Mouse (Mus musculus) lung, postnatal 4 days (tissue): ENCODE results near the gene Mad2l2.

Experiments used
- DNase-seq, 2 experiments: peaks; one replicate each; pipeline ENCODE4 v3.0.0; 2021

Gene Mad2l2

DNA sequence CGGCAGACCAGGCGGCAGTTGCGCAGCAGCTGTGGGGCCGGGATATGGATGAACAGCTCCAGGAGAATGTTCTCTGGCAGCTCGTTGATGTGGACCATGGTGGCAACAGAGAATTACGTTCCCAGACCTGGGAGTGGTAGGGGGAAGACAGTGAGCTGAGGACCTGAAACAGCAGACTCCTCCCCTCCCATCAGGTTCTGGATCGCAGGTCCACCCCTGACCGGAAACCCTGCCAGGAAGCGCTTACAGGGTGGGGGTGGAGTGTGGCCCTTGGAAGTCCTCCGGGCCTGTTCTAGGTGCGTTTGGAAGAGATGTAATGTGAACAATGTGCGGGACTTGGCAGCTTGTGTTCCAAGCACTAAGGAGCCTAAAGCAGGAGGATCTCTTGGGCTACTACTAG, 19.4 kb downstream of the Mad2l2 start:
- DNase-seq = no peak

DNA sequence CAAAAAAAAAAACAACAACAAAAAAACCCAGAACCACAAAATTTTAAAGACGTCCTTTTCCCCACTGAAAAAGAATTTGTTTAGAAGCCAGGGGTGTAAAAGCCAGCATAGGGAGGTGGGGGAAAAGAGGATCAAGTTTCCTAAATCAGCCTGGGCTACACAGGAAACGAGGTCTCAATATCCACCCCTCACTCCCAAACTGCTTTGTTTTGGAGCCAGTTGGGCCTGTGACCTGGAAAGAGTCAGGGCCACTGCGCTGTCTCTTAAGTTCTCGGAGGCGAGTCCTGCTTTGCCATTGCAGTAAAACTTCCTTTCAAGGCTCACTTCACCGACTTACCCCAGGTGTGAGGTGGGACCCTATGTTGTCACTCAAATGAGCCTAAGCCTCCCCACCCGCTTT, 20.1 kb downstream of the Mad2l2 start:
- no peak for DNase-seq

DNA sequence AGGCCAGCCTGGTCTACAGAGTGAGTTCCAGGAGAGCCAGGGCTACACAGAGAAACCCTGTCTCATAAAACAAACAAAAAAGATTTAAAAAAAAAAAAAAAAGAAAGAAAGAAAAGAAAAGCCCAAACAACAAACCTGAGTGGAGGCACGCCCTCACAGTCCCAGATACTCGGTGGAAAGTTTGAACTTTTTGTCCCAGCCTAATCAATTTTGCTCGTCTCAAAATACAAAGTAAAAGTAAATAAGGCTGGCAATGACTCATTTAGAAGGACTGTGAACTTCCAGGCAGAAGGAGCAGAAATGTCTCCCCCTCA, 20.7 kb downstream of the Mad2l2 start:
- DNase-seq = no peak

DNA sequence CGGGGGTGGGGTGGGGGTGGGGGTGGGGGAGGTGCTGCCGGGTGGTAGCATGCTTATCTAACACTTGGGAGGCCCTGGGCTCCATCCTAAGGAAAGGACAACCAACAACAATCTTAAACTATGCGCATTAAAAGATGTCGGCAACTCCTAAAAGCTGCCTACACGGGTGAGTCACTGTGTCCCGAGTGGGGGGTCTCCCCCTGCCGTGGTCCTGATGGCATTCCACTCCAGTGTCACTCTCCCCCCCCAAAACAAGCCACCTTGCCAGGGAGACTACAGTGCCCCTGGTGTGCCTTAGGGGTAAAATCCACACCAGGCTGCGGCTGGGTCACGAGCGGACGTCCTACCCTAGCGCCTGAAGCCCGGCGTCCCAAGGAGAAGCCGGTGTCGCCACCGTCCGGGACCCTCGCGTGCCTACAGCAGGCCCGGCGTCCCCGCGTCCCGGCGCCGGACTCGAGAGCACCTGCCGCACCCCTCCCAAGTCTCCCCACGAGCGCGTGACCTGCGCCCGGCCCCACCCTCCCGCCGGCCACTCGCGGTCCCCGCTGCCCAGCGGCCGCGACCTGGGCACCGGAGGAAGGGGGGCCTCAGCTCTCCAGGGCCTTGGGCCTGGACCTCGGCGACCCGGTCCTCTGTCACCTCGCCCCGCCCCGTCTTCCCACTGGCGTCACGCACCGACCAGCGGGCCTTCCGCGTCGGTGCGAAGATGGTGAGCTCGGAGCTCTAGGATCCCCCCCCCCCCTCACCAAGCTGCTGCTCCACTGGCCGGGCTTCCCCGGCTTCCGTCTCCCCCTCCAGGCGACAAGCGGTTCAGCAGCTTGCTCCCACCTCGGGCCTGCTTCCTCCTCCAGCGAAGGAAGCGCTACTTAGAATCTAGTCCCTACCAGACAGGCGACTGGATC, 21.3 kb downstream of the Mad2l2 start, which contains the start of gene Fbxo6:
Fbxo6 (minus strand) TSS at position 874 of the 902 bp plus-strand sequence.
- peak; percentile 91 to 94 for DNase-seq

DNA sequence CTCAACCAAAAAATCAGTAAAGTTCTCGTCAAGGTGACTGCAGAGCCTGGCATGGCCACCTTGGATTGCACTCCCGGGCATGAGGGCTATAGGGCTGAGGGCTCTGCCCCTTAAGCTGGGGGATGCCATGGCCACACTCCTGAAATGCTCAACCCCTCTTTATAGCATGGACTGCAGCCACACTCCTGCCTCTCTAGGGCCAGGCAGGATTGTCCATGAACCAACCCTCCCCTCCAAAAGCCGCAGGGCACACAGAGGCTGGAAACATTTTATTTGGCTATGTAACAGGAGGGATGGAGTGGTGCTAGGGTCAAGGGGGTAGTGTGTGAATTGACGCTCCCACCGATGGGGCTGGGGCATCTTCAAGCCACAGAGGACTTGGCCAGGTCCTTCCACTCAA, 22.4 kb downstream of the Mad2l2 start:
- DNase-seq = no peak

DNA sequence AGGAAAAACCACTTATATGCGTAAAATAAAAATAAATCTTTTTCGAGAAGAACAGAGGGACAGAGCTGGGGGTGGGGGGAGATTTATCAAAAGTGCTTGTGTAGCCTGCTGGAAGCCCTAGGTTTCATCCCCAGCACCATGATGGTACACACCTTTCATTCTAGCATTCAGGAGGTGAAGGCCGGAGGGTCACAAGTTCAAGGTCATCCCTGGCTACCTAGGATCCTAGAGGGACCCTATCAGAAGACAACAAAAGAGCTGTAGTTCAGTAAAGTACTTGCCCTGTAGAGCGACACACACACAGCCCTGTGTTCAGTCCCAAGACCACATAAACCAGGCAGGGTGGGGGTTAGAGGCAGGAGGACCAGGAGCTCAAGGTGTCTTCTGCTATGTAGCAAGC, 23.8 kb downstream of the Mad2l2 start:
- no peak for DNase-seq

DNA sequence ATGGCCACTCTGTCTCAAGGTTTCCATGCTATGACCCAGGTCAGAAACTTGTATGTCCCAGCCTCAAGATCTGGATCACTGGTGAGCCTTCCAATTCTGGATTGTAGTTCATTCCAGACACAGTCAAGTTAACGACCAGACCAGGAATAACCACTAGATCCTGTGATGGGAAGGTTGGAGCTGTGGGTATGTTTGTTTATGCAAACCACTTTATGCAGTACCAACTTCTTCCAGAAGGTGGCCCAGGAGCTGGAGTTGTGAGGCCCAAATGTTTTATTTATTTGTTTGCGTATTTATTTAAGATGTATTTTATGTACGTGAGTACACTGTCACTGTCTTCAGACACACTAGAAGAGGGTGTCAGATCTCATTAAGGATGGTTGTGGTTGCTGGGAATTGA, 24.8 kb downstream of the Mad2l2 start:
- DNase-seq = peak in 1 of 2 experiments; percentile 42

DNA sequence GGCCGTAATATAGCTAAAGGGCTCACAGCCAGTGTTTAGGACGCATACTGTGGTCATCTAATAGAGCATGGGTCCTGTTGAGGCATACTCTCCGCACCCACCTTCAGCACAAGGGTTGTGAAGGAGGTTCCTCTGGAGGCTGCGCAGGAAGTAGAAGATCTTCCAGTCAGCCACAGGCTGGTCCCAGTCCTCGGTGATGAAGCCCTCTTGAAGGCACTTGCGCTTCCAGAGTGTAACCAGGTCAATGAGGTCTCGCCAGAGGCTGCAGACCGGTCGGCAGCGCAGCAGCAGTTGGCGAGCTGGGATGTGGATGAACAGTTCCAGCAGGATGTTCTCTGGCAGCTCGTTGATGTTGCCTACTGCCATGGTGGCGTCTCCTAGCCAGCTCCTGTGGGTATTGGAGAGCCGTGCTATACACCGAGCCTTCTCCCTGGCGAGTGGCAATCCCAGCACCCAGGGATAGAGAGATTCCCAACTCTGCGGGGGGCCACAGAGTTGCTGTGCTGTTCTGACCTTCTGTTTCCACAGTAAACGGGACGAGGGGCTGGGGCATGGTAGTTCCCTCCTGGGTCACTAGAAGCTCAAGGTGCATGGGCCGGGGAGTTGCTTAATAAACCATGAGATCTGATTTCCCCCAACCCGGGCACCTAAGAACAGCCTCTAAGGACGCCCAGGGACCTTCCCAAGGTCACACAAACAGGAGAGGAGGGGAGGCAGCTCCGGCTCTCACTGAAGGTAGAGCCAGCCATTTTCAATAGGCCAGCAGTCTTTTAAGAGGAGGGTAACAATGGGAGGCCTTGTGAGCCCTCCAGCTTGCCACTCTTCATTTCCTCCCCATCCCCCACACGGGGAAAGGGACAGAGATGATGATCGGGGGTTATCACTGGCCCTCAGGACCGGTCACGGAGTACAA, 28.5 kb downstream of the Mad2l2 start:
- no peak for DNase-seq

DNA sequence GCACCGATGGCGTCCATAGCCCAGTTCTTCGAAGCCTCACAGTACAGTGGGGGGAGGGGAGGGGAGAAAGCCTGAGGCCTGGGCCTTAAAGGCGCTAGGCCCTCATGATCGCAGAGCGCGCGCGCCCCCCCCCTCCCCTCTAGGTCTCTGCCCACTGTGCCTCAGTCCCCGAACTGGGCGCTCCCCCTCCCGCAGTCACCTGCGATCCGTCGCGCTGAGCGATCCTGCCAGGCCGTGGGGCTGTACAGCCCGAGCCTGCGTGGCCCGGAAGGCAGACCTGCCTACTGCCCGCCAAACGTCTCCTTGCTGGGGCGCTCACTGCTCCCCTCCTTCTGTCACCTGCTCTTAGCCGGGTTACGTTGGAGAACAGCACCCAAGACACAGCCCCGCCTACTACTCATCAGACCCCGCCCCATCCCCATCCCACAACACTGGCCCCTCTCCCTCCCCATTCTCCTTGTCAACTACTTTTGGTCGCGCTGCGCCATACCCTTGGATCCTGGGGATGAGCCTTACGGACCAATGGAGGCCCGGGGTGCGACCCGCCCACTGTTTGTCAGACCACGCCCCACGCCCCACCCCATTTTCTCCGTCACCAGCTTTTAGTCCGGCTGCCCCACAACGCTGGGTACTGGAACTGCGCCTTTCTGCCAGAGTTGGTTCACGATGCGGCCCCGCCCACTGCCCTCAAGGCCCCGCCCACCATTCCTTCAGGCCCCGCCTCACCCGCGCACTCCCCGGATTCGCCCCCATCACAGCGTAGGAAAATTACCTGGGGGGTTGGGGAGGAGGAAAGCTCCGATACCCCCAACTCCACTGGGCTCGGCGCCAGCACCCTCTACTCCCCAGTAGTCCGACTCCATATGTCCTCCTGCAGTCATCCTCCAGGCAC, 29.6 kb downstream of the Mad2l2 start:
- DNase-seq = peak; percentile 93 to 94

DNA sequence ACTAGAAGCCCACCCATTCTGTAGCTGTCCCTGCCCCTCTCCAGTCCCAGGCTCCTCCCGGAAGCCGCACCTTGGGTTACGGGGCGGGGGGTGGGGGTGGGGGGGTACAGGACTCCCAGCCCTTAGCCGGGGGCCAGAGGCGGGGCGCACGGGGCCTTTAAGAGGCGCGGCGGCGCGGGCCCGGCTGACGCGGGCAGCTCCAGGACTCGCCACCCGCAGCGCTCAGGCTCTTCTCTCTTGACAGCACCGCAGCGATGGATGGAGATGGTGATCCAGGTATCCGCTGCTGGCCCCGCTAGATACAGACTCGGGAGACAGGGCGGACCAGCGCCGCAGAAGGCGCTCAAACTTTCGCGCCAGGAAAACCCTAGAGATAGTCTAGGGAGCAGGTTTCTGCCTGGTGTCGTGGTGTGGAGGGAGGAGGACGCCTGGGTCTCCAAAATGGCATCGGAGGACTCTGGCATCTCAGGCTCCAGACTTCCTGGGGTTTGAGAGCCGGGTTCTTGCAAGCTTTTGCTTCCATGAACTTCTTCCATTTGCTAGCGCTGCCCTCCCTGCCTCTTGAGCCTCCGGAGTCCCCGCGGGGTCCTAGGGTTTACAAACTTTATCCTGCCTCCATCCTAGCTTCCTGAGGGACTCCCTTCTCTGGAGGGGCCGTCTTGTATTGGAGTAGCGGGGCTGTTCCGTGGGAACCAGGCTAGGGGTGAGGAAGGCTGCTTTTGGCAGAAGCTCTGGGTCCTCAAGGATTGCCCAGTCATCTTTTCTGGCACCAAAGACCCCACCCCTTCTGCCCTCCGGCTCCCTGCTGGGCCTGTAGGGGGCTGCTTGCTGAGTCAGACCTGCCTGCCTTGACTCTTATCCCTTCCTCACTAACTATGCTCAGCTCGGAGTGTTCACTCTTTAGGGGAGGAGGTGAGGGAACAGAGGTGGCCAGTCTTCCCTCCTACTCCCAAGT, 30.5 kb downstream of the Mad2l2 start, which contains the start of the genes Fbxo44 and Fbxo2:
Fbxo44 (minus strand) TSS at position 47 of the 955 bp plus-strand sequence.
Fbxo2 (plus strand) TSS at position 186 of the 955 bp plus-strand sequence.
- peak in 1 of 2 experiments; percentile 51 for DNase-seq

DNA sequence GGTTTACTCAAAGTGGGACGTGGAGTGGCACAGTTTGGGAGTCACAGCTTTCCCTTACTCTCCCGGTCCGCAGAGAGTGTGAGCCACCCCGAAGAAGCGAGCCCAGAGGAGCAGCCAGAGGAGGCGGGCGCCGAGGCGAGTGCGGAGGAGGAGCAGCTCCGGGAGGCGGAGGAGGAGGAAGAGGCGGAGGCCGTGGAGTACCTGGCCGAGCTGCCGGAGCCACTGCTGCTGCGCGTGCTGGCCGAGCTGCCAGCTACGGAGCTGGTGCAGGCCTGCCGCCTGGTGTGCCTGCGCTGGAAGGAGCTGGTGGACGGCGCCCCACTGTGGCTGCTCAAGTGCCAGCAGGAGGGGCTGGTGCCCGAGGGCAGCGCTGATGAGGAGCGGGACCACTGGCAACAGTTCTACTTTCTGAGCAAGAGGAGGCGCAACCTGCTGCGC, 33.8 kb downstream of the Mad2l2 start:
- DNase-seq = peak; percentile 84 to 90

DNA sequence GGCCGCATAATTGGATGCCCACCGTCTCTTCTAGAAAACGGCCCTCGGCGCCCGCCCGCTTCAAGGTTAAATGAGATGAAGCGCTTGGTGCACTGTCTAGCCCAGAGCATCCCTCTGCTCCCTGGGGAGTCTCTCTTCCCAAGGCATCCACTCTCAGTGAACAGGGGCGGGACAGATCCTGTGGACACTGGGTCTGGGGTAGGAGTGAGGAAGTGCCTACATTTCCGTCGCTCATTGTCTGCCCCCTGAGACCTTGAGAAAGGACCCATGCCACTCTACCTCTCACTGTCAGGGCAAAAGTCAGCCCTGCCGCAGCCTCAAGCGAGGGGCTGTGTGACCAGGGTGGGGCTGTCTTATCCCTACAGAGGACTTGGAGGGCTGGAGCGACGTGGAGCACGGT, 34.3 kb downstream of the Mad2l2 start:
- DNase-seq = no peak

DNA sequence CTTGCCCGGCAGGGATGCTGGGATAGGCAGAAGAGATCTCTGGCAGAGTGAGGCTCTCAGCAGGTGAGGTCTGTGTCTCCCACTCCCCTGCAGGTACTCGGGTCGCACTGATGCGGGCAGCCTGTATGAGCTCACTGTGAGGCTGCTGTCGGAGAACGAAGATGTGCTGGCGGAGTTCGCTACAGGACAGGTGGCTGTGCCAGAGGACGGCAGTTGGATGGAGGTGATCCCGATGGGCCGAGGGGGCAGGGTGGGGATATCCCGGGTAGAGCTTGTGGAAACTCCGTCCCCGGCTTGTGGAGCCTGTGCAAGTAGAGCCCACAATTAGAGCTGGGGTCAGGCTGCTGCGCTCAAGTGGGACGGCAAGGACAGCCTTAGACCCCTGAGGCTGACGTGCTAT, 35.4 kb downstream of the Mad2l2 start:
- DNase-seq = no peak

DNA sequence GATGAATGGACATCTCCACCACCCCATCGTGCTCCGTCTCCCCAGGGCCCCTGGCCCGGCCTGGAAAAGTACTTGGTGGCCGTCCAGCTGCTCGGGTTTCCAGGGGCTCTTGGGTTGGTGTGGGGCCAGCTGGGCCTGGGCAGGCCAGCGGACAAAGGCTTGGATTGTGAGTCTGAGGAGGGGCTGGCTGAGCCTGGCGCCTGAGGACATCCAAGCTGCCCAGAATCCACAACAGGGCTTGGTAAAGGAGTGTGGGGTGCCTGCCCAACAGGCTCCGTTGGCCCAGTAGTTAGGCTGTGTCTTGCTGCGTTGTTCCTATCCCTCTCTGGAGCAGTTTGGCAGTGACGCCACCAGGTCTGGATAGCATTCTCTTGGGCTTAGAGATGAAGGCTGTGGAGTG, 36.2 kb downstream of the Mad2l2 start:
- no peak for DNase-seq

DNA sequence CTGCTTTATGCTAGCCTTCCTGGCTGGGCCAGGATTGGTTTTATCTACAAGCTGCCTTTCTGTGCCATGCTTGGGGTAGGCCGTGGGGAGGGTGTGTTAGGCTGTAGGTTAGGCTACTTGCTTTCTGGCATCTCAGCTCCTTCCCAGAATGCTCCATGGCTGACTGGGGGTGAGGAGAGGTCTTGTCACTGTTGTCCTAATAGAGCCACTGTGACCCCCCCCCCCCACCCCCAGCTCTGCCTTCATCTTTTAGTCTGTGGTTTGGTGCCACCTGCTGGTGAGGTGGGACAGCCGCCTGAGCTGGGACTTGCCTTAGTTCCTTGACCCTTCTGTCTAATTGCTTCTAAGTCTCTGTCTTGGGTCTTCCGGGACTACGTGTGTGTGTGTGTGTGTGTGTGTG, 36.8 kb downstream of the Mad2l2 start:
- DNase-seq = peak; percentile 43 to 79

DNA sequence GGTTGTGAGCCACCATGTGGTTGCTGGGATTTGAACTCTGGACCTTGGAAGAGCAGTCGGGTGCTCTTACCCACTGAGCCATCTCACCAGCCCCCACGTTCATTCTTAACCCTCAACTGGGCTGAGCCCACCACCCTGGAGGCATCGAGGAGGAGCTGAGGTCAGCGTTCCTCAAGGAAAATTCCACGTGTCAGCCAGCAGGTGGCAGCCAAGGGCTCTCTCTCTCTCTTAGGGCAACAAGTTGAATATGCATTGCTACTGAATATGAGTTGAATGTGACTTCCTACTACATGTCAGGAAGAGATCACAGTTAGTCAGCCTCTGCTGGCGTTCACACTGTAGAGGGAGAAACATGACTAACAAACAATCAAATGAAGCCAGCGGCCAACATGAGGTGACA, 38.1 kb downstream of the Mad2l2 start:
- DNase-seq = peak; percentile 47 to 68

DNA sequence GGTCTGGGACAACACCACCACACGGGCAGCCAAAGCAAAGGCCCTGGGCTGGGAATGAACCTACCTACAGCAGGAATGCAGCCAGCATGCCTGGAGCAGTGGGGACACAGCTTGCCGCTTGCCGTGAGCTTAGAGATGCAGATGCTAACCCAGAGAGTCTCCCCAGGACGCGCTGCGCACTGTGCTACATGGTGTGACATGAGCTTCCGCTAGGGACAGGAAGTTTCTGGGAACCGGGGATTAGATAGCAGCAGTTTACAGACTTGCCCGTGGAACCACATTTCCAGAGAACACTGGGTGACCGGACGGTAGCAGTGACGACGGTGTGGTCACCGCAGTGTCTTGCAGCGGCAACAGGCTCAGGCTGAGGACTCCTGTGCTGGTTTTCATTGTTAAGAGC, 39.4 kb downstream of the Mad2l2 start:
- no peak for DNase-seq

DNA sequence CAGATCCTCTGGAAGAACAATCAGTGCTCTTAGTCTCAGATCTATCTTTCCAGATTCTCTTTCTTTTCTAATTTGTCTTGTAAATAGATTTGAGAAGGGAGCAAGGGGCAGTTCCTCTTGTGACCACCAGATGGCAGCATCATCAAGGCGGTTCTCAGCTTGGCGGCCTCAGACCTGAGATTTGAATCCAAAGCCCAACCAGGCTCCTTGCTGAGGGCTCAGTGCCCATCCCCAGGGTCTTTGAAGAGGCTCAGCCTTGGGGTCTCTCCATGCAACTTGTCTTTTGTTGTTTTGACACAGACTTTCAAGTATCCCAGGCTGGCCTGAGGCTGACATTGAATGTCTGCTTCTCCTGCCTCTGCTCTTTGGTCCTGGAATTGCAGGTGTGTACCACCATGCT, 40.7 kb downstream of the Mad2l2 start:
- peak in 1 of 2 experiments; percentile 52 for DNase-seq

DNA sequence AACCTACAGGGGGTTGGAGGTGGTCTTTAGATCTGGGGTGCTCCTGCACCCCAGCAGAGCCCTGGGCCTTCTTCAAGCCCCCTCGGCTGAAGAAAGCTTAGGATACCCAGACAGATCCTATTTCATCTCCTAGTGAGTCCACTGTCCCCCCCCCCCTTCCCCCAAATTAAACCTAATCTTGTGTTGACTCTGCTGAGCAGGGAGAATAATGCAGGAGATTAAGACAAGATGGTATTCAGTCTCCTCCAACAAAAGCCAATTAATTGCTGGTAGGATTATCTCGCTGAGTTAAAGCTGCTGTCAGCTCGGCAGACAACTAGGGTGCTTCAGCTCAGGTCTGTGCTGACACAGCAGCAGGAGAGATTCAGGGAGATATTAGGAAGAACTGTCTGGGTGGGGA, 41.1 kb downstream of the Mad2l2 start:
- no peak for DNase-seq

DNA sequence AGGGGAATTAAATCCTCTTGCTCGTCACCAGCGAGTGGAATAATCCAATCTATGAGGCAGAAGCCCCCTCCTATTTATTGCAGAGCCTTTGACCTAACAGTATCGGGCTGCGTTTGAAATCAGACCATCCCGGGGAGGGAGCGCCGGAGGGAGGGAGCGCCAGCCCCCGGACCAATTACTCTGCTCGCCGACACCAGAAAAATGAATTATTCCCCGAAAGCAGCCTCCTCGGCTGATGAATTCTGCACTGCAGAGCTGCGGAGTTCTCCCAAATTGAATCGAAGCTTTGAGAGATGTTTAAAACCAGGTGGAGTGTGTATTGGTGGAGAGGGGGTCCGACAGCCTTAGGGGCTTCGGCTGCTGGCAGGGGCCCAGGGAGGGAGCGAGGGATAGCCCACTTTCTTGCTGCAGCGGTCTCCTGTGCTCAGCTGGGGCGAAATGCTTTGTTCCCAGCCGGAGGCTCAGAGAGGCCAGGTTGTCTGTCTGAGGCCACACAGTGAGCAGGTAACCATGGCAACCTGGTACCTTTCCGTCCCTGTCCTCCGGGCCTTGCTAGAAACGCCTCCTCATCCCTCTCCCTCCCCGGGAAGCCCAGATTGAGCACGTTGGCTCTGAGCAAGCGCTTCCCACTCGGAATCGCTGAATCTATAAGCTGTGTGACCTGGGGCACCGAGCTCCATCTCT, 43.8 kb downstream of the Mad2l2 start:
- DNase-seq = no peak

DNA sequence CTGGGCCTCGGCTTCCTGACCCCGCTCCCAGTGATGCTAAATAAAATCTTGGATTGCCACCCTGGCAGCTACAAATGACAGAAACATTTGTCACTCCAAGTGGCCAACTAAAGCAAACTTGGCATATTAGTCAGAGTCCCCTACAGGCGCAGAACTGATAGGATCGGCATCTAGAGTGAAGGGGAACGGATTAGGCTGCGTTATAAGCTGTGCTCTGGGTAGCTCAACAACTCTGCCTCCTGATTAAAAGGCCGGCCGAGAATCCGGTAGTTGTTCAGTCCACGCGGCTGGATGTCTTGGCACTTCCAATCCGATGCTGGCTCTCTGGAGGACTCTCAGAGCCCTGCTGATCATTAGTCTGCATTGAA, 44.3 kb downstream of the Mad2l2 start:
- DNase-seq = no peak
